ENCODE assay signal across 25 mouse cellular contexts in the genomic region with DNA sequence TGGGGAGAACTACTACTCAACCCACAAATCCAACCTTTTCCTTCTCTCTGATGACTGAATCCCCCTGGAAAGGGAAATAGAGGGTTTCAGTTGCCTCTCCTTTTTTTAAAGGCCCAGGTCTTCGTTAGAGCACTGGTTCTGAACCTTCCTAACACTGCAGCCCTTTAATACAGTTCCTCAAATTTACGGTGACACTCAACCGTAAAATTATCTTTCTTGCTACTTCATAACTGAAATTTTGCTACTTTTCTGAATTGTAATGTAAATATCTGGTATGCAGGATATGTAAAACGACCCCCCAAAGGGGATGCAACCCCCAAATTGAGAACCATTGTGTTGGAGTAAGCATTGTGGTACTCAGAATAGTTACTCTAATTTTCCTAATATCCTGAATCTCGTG. TPM values are rescaled to one million over a fixed set of nuclear protein-coding genes. Genes with fewer than 3 reads are reported as not detected.
"Had no signal": no experiment of that assay in that cellular context is flagged by ENCODE, and none has a peak within 500 bp of the region (broad histone marks: within the 10 kb centered on the region; RNA-seq: fewer than 3 reads in every experiment).

No protein-coding gene starts in this region.

- H3K4me1 ChIP-seq: embryonic facial prominence, embryonic 10.5 days; embryonic facial prominence, embryonic 12.5 days; embryonic facial prominence, embryonic 13.5 days; embryonic facial prominence, embryonic 15.5 days; forebrain, embryonic 10.5 days; forebrain, embryonic 12.5 days; forebrain, embryonic 13.5 days; forebrain, embryonic 15.5 days; heart, embryonic 10.5 days had no signal

- DNase-seq: cerebellum, adult 9-10 months; cerebellum, adult 9-11 months; cerebellum, postnatal 10 days; cerebellum, postnatal 14 days; cerebellum, postnatal 25 days; cerebellum, postnatal 36 days; embryo, embryonic 11 days; forebrain, postnatal 0 days; gastrocnemius, adult 2 months; gastrocnemius, postnatal 10 days; gastrocnemius, postnatal 14 days; gastrocnemius, postnatal 25 days; heart, adult 11 months; heart, adult 18-20 months; heart, adult 2 months had no signal

- H3K4me3 ChIP-seq: embryonic facial prominence, embryonic 10.5 days; embryonic facial prominence, embryonic 12.5 days; embryonic facial prominence, embryonic 13.5 days; embryonic facial prominence, embryonic 15.5 days; erythroblast, embryonic 14.5 days; forebrain, embryonic 10.5 days; forebrain, embryonic 12.5 days; forebrain, embryonic 13.5 days; forebrain, embryonic 15.5 days; gastrocnemius, adult 2 months; heart, adult 2 months; heart, embryonic 10.5 days had no signal

- H3K36me3 ChIP-seq: embryonic facial prominence, embryonic 10.5 days; embryonic facial prominence, embryonic 12.5 days; embryonic facial prominence, embryonic 13.5 days; embryonic facial prominence, embryonic 15.5 days; forebrain, embryonic 10.5 days; forebrain, embryonic 12.5 days; forebrain, embryonic 15.5 days; heart, embryonic 10.5 days had no signal

- H3K27ac ChIP-seq: embryonic facial prominence, embryonic 10.5 days; embryonic facial prominence, embryonic 12.5 days; embryonic facial prominence, embryonic 13.5 days; embryonic facial prominence, embryonic 15.5 days; forebrain, embryonic 10.5 days; forebrain, embryonic 12.5 days; forebrain, embryonic 13.5 days; forebrain, embryonic 15.5 days; gastrocnemius, adult 2 months; heart, adult 2 months; heart, embryonic 10.5 days had no signal

- H3K9ac ChIP-seq: embryonic facial prominence, embryonic 12.5 days; embryonic facial prominence, embryonic 13.5 days; embryonic facial prominence, embryonic 15.5 days; forebrain, embryonic 12.5 days; forebrain, embryonic 13.5 days; forebrain, embryonic 15.5 days; forebrain, postnatal 0 days had no signal

- H3K9me3 ChIP-seq: embryonic facial prominence, embryonic 10.5 days; embryonic facial prominence, embryonic 12.5 days; embryonic facial prominence, embryonic 13.5 days; embryonic facial prominence, embryonic 15.5 days; forebrain, embryonic 10.5 days; forebrain, embryonic 12.5 days; forebrain, embryonic 13.5 days; forebrain, embryonic 15.5 days; heart, embryonic 10.5 days had no signal

- H3K27me3 ChIP-seq: embryonic facial prominence, embryonic 12.5 days; embryonic facial prominence, embryonic 13.5 days; embryonic facial prominence, embryonic 15.5 days; forebrain, embryonic 12.5 days; forebrain, embryonic 13.5 days; forebrain, embryonic 15.5 days had no signal

RNA-seq across cellular contexts. Expression of a gene that starts 49.5 kb away (rescaled TPM):
- polyA plus RNA-seq: erythroblast, embryonic 14.5 days had no signal
